Mouse (Mus musculus): ENCODE data around the gene Nova2. TPM values are rescaled to one million over a fixed set of nuclear protein-coding genes. Genes with fewer than 3 reads are reported as not detected.

The Nova2 gene
- polyA plus RNA-seq (2015; fragmentation: Nextera tagmentation; extraction: Ambion mirVana): 0.33 and 0.41 TPM in 2 replicates

DNA sequence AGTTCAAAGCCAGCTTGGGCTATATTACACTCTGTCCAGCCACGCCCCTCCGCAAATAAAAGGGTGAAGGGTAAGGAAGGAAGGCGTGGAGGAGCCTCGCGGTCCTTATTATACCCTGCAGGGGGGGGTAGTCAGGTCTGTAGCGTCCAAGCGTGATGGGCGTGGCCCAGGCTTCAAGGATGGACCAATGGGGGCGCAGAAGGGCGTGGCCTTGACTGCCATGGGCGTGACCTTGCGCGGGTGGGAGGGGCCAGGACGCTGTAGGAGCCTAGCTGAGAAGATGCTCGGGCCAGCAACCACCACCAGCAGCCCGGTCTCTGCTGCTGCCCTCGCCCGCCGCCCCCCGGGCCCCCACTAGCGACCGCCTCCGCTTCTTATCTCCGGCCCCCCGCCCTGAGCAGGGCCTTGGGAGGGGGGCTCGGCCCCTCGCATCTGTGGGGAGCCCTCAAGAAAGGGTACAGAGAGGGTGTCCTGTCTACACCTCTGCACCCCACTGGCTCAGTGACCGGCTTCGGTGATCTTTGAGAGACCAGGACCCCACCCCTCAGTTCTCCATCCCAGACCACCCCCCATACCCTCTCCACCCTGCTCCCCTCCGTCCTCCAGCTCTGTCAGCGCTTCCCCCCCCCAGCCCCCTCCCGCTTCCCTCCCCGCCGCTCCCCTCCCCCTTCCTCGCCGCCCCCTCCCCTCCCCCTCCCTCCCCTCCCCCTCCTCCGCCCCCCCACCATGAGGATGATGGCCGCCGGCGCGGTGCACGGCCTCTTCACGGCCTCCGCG lies at the start of gene Nova2:
Nova2 (plus strand) TSS at position 727 of the 777 bp plus-strand sequence.
- H3K36me3 ChIP-seq: no peaks in the 10 kb centered on the region
- no peaks in the 10 kb centered on the region for H3K9me3 ChIP-seq
- no peak within 1 kb of the TSS for H3K27ac ChIP-seq
- peaks cover 14% of the 10 kb centered on the region for H3K4me1 ChIP-seq
- peak; percentile 81 for ATAC-seq (ENCODE audit: low FRiP score, low read depth)
- peak within 1 kb of the TSS; percentile 66 for H3K9ac ChIP-seq
- WGBS: 1% methylated on average over 28 of the region's 45 CpGs
- H3K27me3 ChIP-seq: peaks cover 92% of the 10 kb centered on the region
- peak within 1 kb of the TSS; percentile 51 for H3K4me3 ChIP-seq
- H3K4me2 ChIP-seq (replicated peaks): peak within 1 kb of the TSS; percentile 90

GRCm38 (mm10) chr7:18878691-18879090 lies 47.0 kb upstream of the Nova2 start:
- ATAC-seq (ENCODE audit: low FRiP score, low read depth): no peak
- no peak overlapping the region for H3K9ac ChIP-seq
- H3K9me3 ChIP-seq: no peaks in the 10 kb centered on the region
- WGBS: 70% methylated on average over 7 of the region's 7 CpGs
- H3K36me3 ChIP-seq: no peaks in the 10 kb centered on the region
- no peaks in the 10 kb centered on the region for H3K4me1 ChIP-seq
- no peak overlapping the region for H3K4me3 ChIP-seq
- H3K27me3 ChIP-seq: no peaks in the 10 kb centered on the region
- H3K4me2 ChIP-seq (replicated peaks): no peak overlapping the region
- H3K27ac ChIP-seq: no peak overlapping the region

DNA sequence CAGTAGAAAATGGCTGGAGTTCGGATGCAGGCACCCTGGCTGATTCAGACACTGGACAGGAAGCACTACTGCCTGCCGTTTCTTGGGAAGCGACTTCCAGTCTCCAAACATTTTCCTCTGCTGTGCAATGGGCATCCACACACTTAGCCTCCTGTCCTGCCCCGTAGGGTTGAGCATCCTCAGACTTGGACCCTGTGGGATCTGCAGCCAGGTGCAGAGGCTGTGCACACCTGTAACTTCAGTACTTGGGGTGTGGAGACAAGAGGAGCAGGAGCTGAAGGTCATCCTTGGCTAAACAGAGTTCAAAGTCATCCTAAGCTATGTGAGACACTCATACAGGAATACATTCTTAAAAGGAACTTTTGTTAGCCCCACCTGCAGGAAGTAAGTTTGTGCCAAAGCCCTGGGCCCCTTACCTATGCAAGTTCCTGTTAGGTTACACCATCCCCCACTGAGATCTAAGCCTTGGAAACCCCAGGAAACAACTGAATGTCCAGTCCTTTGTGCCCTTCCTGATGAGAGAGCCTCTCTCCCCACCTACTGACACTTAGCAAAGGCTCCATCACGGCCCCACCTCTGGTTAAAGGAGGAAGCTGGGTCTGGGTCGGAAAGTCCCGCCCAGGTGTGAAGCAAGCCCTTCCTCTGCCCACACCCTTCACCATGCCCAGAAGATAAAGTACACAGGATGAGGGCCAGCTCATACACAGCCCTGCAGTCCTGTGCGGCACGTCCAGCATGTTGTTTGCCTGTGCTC lies 41.5 kb upstream of the Nova2 start:
- Histone ChIP-seq H3K4me1 (no peaks in the 10 kb centered on the region), H3K4me3 (no peak overlapping the region), H3K27me3 (no peaks in the 10 kb centered on the region), H3K36me3 (peaks cover 9% of the 10 kb centered on the region), H3K9me3 (no peaks in the 10 kb centered on the region), H3K9ac (0 out of 2 replicates have a peak overlapping the region, but pooled peaks have one; percentile 19), H3K27ac (no peak overlapping the region), H3K4me2 (replicated peaks) (no peak overlapping the region)
- no peak for ATAC-seq (ENCODE audit: low FRiP score, low read depth)
- WGBS: 53% methylated on average over 9 of the region's 9 CpGs

DNA sequence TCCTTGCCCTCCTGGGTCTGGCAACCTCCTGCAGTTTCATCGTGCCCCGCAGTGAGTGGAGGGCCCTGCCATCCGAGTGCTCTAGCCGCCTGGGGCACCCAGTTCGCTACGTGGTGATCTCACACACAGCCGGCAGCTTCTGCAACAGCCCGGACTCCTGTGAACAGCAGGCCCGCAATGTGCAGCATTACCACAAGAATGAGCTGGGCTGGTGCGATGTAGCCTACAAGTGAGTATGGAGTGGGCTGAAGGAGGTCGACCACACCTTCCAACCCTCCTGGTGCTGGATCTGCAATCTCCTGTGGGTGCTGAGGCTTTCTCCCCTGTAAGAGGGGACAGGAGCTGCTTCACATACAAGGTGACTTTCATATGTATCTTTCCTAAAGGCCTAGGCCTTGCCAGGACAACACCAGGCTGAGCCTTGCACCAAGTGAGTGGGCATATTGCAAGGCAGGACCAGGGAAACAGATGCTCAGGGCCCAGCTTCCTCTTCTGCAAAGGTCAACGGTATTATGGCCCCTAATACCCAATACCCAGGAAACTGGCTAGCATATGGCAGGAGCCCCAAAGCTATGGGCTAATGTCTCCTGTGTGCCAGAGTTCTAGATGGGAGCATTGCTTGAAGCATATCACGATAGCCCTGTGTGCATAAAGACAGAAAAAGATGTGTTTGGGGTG lies 40.8 kb upstream of the Nova2 start:
- Histone ChIP-seq H3K36me3 (peaks cover 9% of the 10 kb centered on the region), H3K27ac (no peak overlapping the region), H3K4me2 (replicated peaks) (no peak overlapping the region), H3K9me3 (no peaks in the 10 kb centered on the region), H3K4me3 (no peak overlapping the region), H3K27me3 (no peaks in the 10 kb centered on the region), H3K9ac (0 out of 2 replicates have a peak overlapping the region, but pooled peaks have one; percentile 19), H3K4me1 (no peaks in the 10 kb centered on the region)
- WGBS: 54% methylated on average over 13 of the region's 13 CpGs
- no peak for ATAC-seq (ENCODE audit: low FRiP score, low read depth)

- Histone ChIP-seq H3K9ac (no peak overlapping the region), H3K4me3 (no peak overlapping the region), H3K4me1 (no peaks in the 10 kb centered on the region), H3K27me3 (no peaks in the 10 kb centered on the region), H3K4me2 (replicated peaks) (no peak overlapping the region), H3K9me3 (no peaks in the 10 kb centered on the region), H3K27ac (no peak overlapping the region), H3K36me3 (peaks cover 17% of the 10 kb centered on the region)
- 95% methylated on average over 1 of the region's 1 CpGs for WGBS
- no peak for ATAC-seq (ENCODE audit: low FRiP score, low read depth)
Observed at GRCm38 (mm10) chr7:18886963-18887362, 38.7 kb upstream of the Nova2 start.

DNA sequence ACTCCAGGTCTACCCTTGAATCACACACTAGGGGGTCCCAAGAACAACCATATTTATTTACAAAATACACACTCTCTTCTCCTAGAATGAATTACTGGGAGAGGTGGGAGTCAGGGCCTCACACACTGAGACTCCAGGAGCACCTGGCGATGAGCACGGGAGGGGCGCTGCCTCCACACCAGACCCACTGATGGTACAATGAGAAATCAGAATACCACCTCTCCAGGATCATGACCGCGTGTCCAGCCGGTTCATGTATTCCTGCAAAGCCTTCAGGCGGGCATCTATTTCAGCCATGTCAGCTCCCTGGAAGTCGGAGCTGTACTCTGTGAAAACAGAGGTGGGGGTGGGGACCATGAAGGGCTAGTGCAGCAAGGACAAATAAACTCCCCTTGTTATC lies 34.8 kb upstream of the Nova2 start:
- Histone ChIP-seq H3K4me2 (replicated peaks) (no peak overlapping the region), H3K4me1 (peaks cover 23% of the 10 kb centered on the region), H3K36me3 (peaks cover 19% of the 10 kb centered on the region), H3K27ac (no peak overlapping the region), H3K4me3 (no peak overlapping the region), H3K27me3 (peaks cover 14% of the 10 kb centered on the region), H3K9me3 (no peaks in the 10 kb centered on the region), H3K9ac (no peak overlapping the region)
- no peak for ATAC-seq (ENCODE audit: low FRiP score, low read depth)
- 93% methylated on average over 8 of the region's 8 CpGs for WGBS

GRCm38 (mm10) chr7:18891872-18892599 lies 33.7 kb upstream of the Nova2 start:
- Histone ChIP-seq H3K36me3 (peaks cover 16% of the 10 kb centered on the region), H3K4me1 (peaks cover 23% of the 10 kb centered on the region), H3K27ac (no peak overlapping the region), H3K9ac (peak overlapping the region; percentile 70), H3K4me2 (replicated peaks) (peak overlapping the region; percentile 91), H3K27me3 (peaks cover 14% of the 10 kb centered on the region), H3K9me3 (no peaks in the 10 kb centered on the region), H3K4me3 (peak overlapping the region; percentile 49)
- ATAC-seq (ENCODE audit: low FRiP score, low read depth): peak; percentile 45; the same call in 1 of the 2 replicates
- WGBS: 19% methylated on average over 33 of the region's 33 CpGs

DNA sequence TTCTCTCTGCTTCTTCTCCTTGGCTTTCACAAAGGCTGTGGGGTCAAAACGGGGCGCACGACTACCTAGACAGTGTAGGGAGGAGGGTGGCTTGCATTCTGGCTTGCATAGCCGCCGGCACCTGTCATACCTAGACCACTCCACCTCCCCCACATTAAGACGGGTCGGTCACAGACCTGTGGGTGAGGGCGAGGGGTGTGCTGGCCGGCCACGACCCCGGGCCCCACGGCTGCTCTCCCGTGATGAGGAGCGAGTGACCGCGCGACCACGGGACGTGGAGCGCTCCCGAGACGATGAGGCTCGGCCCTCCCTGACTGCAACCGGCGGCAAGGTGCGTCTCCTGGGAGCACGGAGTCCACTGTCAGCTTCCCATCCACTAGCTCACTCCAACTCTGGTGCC lies 32.7 kb upstream of the Nova2 start:
- Histone ChIP-seq H3K9ac (no peak overlapping the region; the same call in 1 of the 2 replicates), H3K4me1 (peaks cover 23% of the 10 kb centered on the region), H3K27ac (no peak overlapping the region), H3K4me3 (peak overlapping the region; percentile 49), H3K27me3 (peaks cover 14% of the 10 kb centered on the region), H3K36me3 (peaks cover 18% of the 10 kb centered on the region), H3K9me3 (no peaks in the 10 kb centered on the region), H3K4me2 (replicated peaks) (peak overlapping the region; percentile 91)
- ATAC-seq (ENCODE audit: low FRiP score, low read depth): peak; percentile 4; the same call in 1 of the 2 replicates
- WGBS: 28% methylated on average over 26 of the region's 27 CpGs

DNA sequence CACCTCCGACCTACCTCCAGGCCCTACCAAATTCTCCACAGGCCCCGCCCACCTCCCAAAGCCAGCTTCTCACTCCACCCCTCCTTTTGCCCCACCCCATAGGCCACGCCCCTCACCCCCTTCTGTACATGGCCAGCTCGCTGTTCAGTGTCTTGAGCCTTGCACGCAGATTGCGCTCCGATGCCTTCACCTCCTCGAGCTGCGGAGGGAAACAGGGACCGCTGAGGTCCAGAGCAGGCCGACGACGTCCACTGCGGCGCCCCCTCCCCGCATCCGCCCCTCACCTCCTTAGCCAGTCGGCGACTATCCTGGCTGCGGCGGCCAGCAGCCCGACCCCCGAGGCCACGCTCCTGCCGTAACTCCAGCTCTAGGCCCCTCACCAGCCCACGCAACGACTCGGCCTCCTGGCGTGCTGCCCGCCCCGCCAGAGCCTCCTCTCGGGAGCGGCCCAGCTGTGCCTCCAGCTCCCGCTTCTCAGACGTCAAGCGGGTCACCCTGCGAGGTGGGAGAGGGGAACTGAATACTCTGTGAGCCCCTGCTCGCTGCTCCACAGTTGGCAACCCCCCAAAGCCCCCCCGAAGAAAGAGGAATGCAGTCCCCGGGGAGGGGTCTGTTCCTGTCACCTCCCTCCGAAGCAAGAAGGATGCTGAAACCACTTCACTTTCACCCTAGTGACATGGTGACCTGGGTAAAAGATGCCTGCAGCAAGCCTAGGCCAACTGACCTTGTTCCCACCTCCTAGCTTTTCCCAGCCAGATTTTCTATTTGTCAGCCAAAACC lies 31.8 kb upstream of the Nova2 start:
- Histone ChIP-seq H3K4me3 (peak overlapping the region; percentile 49), H3K36me3 (peaks cover 27% of the 10 kb centered on the region), H3K9ac (peak overlapping the region; percentile 71), H3K4me1 (peaks cover 23% of the 10 kb centered on the region), H3K4me2 (replicated peaks) (peak overlapping the region; percentile 91), H3K9me3 (no peaks in the 10 kb centered on the region), H3K27ac (peak overlapping the region; percentile 15; the same call in 1 of the 2 replicates), H3K27me3 (peaks cover 14% of the 10 kb centered on the region)
- WGBS: 1% methylated on average over 39 of the region's 41 CpGs
- peak; percentile 60 for ATAC-seq (ENCODE audit: low FRiP score, low read depth)

GRCm38 (mm10) chr7:18896536-18896935 lies 29.2 kb upstream of the Nova2 start:
- H3K4me2 ChIP-seq (replicated peaks): no peak overlapping the region
- peaks cover 40% of the 10 kb centered on the region for H3K36me3 ChIP-seq
- H3K27ac ChIP-seq: no peak overlapping the region
- H3K4me1 ChIP-seq: peaks cover 23% of the 10 kb centered on the region
- no peak overlapping the region for H3K9ac ChIP-seq
- 51% methylated on average over 5 of the region's 5 CpGs for WGBS
- no peak for ATAC-seq (ENCODE audit: low FRiP score, low read depth)
- peaks cover 14% of the 10 kb centered on the region for H3K27me3 ChIP-seq
- H3K4me3 ChIP-seq: no peak overlapping the region
- H3K9me3 ChIP-seq: no peaks in the 10 kb centered on the region

GRCm38 (mm10) chr7:18900513-18900912 lies 25.2 kb upstream of the Nova2 start:
- no peak overlapping the region for H3K9ac ChIP-seq
- no peak overlapping the region for H3K4me3 ChIP-seq
- no peak overlapping the region for H3K4me2 ChIP-seq (replicated peaks)
- 82% methylated on average over 2 of the region's 2 CpGs for WGBS
- H3K27ac ChIP-seq: no peak overlapping the region
- no peaks in the 10 kb centered on the region for H3K4me1 ChIP-seq
- no peaks in the 10 kb centered on the region for H3K27me3 ChIP-seq
- ATAC-seq (ENCODE audit: low FRiP score, low read depth): no peak
- H3K36me3 ChIP-seq: peaks cover 64% of the 10 kb centered on the region
- H3K9me3 ChIP-seq: no peaks in the 10 kb centered on the region
